Mouse (Mus musculus): ENCODE results near the gene Gcnt4. TPM values are rescaled to one million over a fixed set of nuclear protein-coding genes. Genes with fewer than 3 reads are reported as not detected.
A peak's percentile ranks its signal among the peaks of the same experiment; 100 is the strongest.
"Not testable (repeated sequence)": the region's sequence is repeated elsewhere in the genome, so short reads cannot be mapped to it uniquely, and the experiment has no call there.

The Gcnt4 gene
- polyA plus RNA-seq, 1 experiment = 11.6 TPM

DNA sequence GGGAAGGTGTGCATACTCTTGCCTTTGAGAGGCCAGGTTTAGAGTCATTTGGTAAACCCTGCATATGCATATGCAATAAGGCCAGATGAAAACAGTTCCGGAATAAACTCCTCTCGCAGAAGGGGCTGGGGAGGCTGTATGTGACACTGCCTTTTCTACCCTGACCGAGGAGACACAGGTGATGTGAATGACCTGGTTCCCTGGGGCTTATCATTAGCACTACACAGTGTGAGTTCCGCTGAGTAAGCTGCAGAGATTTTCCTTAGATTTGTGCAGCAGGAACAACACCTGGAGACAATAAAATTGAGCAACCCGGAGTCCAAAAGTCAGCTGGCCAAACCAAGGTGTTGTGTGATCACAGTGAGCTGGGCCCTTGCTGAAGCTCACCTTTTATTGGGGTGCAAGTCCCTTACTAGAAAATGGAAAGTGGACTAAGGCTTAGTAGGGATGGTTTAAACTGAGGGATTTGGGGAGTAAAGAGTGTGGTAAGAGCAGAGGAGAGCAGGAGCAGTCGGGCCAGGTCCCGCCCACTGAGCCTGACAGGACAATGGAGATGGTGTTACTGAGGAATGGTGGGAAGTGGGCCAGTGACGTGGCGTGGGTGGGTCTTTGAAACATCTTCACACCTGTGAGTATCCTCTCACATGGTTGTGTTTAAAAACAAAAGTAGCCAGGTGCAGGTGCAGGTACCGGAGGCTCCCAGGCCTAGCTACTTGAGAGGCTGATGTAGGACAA lies 1.7 kb downstream of the Gcnt4 start:
- H3K27ac ChIP-seq (ENCODE audit: insufficient read depth, low read length) = no peak overlapping the region; the same call in 1 of the 2 replicates
- no peaks in the 10 kb centered on the region for H3K4me1 ChIP-seq (ENCODE audit: control insufficient read depth, insufficient read depth, low read length)
- TF ChIP-seq CTCF (IDR thresholded peaks at IDR 0.05; ENCODE audit: extremely low read depth, insufficient read depth, low read length) (no peak), POLR2A (IDR thresholded peaks at IDR 0.05; ENCODE audit: extremely low read depth, insufficient read depth, low read length) (peak; percentile 14; the same call in 1 of the 2 replicates)
- peak overlapping the region; percentile 50 for H3K4me3 ChIP-seq (ENCODE audit: insufficient read depth, low read length)

DNA sequence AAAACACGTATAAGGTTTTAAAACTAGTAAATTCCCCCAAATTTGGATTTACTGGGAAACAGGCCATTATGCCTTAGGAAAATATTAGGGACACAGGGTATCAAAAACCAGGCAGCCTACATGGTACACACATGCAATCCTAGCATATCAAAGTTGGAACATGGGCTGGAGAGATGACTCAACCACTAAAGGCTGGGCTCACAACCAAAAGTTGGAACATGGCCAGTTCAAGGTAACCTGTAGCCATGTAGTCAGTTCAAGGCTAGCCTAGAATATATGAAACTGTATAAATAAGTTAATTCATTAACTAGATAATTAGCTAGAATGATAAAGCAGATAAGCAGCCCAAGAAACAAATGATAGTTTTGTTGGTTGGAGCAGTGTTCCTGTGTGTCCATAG lies 3.3 kb downstream of the Gcnt4 start:
- Histone ChIP-seq H3K4me1 (ENCODE audit: control insufficient read depth, insufficient read depth, low read length) (peaks cover 3% of the 10 kb centered on the region; the same call in 1 of the 2 replicates), H3K27ac (ENCODE audit: insufficient read depth, low read length) (no peak overlapping the region), H3K4me3 (ENCODE audit: insufficient read depth, low read length) (no peak overlapping the region)
- no peak for TF ChIP-seq POLR2A (IDR thresholded peaks at IDR 0.05; ENCODE audit: extremely low read depth, insufficient read depth, low read length)
- TF ChIP-seq CTCF (IDR thresholded peaks at IDR 0.05; ENCODE audit: extremely low read depth, insufficient read depth, low read length) = no peak

DNA sequence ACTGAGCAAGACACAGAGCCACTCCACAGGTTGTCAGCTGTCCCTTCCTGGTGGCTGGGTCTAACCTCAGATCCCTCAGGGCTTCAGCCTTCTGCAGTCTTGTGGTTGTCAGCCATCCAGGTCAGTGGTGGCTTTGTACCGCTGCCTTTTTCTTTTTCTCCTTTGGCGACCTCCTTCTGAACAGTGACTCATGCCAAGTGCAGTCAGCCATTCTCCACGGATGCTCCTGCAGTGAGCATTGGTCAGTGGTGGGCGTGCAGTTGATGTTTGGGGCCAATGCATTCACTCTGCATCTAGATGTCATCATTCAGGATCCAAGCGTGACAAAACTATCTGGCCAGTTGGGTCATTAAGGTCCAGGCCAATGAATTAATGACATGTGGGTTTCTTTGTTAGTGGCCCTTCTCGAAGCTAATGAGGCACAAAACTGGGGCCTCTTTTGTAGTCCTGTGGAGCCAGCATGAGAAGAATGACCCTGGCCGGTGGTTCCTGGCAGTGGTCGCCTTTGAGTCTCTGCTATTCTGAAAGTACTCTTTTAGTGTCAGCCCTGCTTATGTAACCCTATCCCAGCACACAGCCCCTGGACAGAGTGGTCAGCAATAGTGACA lies 4.0 kb downstream of the Gcnt4 start:
- TF ChIP-seq CTCF (IDR thresholded peaks at IDR 0.05; ENCODE audit: extremely low read depth, insufficient read depth, low read length) (no peak), POLR2A (IDR thresholded peaks at IDR 0.05; ENCODE audit: extremely low read depth, insufficient read depth, low read length) (no peak)
- Histone ChIP-seq H3K27ac (ENCODE audit: insufficient read depth, low read length) (no peak overlapping the region), H3K4me3 (ENCODE audit: insufficient read depth, low read length) (no peak overlapping the region), H3K4me1 (ENCODE audit: control insufficient read depth, insufficient read depth, low read length) (peaks cover 3% of the 10 kb centered on the region; the same call in 1 of the 2 replicates)

DNA sequence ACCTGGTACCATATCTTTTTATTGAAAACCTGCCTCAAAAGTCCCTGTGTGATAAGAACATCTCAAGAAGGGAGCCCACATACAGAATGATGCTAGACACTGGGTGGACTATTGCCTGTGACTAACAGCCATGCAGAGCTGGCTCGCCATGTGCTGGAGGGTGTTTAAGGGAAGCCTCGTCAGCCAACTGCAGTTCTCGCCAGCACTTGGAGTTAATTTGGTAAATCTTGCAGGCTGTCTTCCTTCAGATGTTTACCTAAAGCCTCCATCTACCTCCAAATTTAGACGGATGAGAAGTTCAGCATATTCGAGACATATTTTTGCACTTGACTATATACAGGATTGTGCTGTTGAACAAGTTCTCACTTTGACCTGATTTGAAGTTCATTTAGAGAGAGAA lies 8.3 kb downstream of the Gcnt4 start:
- H3K4me3 ChIP-seq (ENCODE audit: insufficient read depth, low read length) = no peak overlapping the region
- TF ChIP-seq POLR2A (IDR thresholded peaks at IDR 0.05; ENCODE audit: extremely low read depth, insufficient read depth, low read length) = no peak
- TF ChIP-seq CTCF (IDR thresholded peaks at IDR 0.05; ENCODE audit: extremely low read depth, insufficient read depth, low read length) = no peak
- peak overlapping the region; percentile 58; the same call in 1 of the 2 replicates for H3K27ac ChIP-seq (ENCODE audit: insufficient read depth, low read length)
- peaks cover 4% of the 10 kb centered on the region for H3K4me1 ChIP-seq (ENCODE audit: control insufficient read depth, insufficient read depth, low read length)

DNA sequence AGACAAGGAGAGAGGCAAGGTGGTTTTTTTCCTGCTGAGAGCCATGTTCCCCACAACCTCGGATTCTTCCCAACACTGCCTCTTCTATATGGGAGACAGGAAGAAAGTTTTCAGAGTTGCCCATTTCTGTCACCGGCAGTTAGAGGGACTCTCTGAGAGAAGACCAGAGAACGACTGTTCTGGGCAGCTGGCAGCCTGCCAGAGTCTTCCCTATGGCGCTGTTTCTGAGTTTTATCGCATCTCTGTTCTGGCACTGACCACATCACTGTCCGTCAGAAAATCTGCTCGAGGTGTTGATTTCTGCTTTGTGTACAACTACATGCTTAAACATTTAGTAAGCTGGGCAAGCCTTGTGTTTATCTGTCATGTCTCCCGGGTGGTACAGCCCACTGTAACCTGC lies 8.9 kb downstream of the Gcnt4 start:
- H3K27ac ChIP-seq (ENCODE audit: insufficient read depth, low read length) = peak overlapping the region; percentile 2; the same call in 1 of the 2 replicates
- no peak overlapping the region for H3K4me3 ChIP-seq (ENCODE audit: insufficient read depth, low read length)
- H3K4me1 ChIP-seq (ENCODE audit: control insufficient read depth, insufficient read depth, low read length) = peaks cover 4% of the 10 kb centered on the region
- no peak for TF ChIP-seq CTCF (IDR thresholded peaks at IDR 0.05; ENCODE audit: extremely low read depth, insufficient read depth, low read length)
- TF ChIP-seq POLR2A (IDR thresholded peaks at IDR 0.05; ENCODE audit: extremely low read depth, insufficient read depth, low read length) = no peak

DNA sequence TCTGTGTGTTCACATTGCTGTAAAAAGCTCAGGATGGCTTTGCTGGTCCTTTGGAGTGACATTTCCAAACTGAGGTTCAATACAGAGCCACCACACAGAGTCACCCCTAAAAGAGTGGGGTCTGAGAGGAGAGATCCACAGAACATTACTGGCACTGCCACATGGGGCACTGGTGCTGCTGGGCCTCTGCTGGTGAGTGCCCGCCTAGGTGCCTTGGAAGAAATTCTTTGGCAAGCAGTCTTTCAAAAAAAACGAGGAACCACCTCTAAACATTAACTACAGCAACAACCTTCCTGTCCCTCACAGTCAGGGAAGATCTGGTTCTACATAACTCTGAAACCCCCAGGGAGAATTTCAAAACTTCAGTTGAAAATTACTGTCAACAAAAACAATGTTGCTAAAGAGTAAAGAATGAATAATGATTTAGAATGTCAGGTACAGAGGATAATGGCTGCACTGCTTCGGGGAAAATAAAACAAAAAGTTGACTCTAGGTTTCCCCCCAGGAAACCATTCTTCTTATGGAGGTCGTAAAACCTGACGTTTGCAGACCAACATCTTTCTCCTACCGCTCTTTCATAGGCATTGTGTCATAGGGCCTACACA lies 11.8 kb downstream of the Gcnt4 start:
- H3K27ac ChIP-seq (ENCODE audit: insufficient read depth, low read length) = no peak overlapping the region
- H3K4me3 ChIP-seq (ENCODE audit: insufficient read depth, low read length) = no peak overlapping the region
- TF ChIP-seq CTCF (IDR thresholded peaks at IDR 0.05; ENCODE audit: extremely low read depth, insufficient read depth, low read length) (no peak), POLR2A (IDR thresholded peaks at IDR 0.05; ENCODE audit: extremely low read depth, insufficient read depth, low read length) (no peak)
- H3K4me1 ChIP-seq (ENCODE audit: control insufficient read depth, insufficient read depth, low read length) = peaks cover 6% of the 10 kb centered on the region

DNA sequence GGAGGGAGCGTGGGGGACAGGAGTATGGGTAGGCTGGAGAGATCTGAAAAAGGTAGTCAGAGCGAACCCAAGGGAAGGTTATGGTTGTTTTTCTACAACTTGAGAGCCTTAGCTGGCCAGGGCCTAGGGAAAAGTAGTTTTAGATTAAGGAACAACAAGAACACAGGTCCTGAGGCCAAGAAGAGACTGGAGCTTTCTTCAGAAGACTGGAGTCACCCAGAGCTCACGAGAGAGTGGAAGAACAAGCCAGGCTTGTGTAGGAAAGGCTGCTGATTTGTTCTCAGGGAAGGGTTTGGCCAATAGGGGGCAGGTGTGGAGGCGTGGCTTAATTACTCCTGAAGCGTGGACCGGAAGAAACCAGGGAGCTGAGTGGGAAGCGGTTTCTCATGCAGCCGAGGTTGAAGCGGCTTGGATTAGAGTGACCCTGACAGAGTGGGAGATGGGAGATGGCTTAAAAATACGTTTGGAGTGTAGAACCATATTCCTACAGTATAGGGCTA lies 12.6 kb downstream of the Gcnt4 start:
- TF ChIP-seq POLR2A (IDR thresholded peaks at IDR 0.05; ENCODE audit: extremely low read depth, insufficient read depth, low read length) = no peak
- no peak for TF ChIP-seq CTCF (IDR thresholded peaks at IDR 0.05; ENCODE audit: extremely low read depth, insufficient read depth, low read length)
- Histone ChIP-seq H3K4me1 (ENCODE audit: control insufficient read depth, insufficient read depth, low read length) (peaks cover 6% of the 10 kb centered on the region), H3K27ac (ENCODE audit: insufficient read depth, low read length) (no peak overlapping the region), H3K4me3 (ENCODE audit: insufficient read depth, low read length) (no peak overlapping the region)

DNA sequence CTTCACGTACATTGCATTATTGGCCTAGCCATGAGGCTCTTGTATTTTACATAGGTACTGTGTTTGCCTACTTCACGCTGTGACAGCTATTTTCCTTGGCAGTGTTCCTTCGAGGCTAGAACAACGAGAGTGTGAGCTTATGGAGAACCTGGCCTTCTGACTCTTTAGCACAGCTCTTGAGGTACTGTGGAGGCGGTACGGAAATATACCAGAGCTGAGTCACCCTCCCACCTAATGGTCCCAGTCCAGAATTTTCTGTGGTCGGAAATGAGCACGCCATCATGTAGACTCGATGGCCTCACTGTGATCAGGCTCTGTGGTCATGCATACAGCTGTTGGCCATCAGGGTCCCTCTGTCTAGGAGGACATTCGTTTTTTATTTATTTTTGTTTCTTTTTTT lies 15.2 kb downstream of the Gcnt4 start:
- Histone ChIP-seq H3K4me3 (ENCODE audit: insufficient read depth, low read length) (no peak overlapping the region), H3K27ac (ENCODE audit: insufficient read depth, low read length) (no peak overlapping the region), H3K4me1 (ENCODE audit: control insufficient read depth, insufficient read depth, low read length) (peaks cover 2% of the 10 kb centered on the region)
- TF ChIP-seq CTCF (IDR thresholded peaks at IDR 0.05; ENCODE audit: extremely low read depth, insufficient read depth, low read length) = no peak
- TF ChIP-seq POLR2A (IDR thresholded peaks at IDR 0.05; ENCODE audit: extremely low read depth, insufficient read depth, low read length) = no peak

DNA sequence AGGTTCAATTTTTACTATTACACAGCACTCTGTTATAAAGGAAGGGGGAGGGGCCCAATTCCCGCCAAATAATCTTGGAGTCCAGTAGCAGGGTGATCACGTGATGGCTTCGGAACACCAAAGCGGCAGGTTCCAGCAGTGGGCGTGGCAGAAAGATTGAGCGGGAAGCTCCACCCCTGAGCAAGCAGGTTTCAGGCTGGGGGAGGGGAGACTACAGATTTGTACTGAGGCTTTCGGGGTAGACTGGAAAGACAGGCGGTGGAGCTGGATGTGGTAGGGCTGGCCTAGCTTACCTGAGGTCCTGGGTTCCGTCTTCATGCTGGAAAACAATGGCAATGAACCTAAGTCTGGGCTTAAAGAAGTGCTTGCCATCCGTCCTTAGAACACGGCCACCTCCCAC lies 17.0 kb downstream of the Gcnt4 start:
- H3K4me1 ChIP-seq (ENCODE audit: control insufficient read depth, insufficient read depth, low read length); H3K4me3 ChIP-seq (ENCODE audit: insufficient read depth, low read length); H3K27ac ChIP-seq (ENCODE audit: insufficient read depth, low read length): not testable (repeated sequence)

All from cortical plate, adult 2 months (tissue).